Mouse (Mus musculus): ENCODE measurements at regions not wholly inside any gene's neighbourhood (a gene's known extent, or its start where the extent isn't known, plus 50 kb on each side); places are given as distances from the start of the nearest gene placed in this dataset.

DNA sequence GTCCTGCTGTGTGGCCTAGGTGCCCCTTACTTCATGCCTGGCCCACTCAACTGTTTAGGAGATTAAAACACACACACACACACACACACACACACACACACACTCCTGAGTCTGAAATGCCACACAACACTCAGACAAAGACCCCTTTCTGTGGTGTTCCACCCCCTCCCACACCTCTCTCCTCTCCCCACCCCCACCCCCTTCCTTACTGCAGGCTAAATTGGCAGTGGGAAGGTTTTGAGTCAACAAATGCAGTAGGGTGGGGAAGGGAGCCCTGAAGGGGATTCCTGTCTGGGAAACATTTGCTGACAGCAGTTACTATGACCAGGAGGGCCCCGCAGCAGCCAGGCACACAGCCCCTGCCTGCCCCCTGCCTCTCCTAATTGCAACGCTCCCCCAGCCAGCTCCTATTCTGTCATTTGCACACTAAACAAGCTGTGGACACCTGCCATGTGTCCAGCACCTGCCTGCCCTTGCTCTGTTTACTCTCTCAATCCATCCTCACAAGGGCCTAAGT is 69.5 kb downstream of the Ephb3 start:
- intact Hi-C loops (cut with DNase I) = no loop called here
- peak; percentile 37 for DNase-seq

DNA sequence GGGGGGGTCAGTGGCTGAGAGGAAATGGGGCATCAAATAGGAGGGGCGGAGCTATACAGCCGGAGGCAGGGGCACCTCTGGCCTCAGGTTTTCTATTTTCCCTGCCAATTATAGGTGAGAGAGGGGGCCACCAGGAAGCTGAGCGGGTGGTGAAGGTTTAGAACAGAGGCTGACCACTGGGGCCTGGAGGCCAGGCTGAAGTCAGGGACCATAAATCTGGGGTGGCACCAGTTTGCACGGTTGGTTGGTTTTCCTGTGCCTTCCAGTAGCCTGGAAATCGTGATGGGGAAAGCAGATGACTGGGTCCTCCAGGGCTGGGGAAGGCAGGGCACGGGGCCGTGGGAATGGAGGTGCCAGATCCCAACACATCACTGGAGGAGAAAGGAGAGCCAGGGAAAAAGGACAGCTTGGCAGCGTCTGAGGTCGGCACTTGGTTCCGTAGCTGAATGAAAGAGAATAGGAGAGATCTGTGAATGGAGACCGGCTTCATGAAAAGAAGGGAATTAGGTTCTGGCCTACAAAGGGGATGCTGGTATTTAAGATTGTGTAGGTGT is 73.3 kb downstream of the Ephb3 start:
- intact Hi-C loops (cut with DNase I) = no loop called here

DNA sequence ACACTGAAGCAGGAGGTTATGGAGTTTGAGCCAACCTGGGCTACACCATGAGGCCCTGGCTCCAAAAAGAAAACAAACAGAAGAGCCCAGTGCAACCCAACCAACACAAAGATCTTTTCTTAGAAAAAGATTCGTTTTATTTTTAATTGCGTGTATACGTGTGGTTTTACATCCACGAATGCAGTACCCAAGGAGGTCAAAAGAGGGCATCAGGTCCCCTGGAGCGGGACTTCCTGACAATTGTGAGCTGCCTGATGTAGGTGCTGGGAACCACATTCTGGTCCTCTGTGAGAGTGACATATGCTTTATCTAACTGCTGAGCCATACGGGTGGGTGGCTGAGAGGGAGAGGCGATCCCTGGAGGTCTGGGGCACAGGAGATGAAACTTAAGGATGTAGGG is 73.8 kb downstream of the Ephb3 start:
- intact Hi-C loops (cut with DNase I) = no loop called here
- no peak for DNase-seq

More for the DNA sequence above, 73.3 kb downstream of the Ephb3 start:
- no peak for DNase-seq

DNA sequence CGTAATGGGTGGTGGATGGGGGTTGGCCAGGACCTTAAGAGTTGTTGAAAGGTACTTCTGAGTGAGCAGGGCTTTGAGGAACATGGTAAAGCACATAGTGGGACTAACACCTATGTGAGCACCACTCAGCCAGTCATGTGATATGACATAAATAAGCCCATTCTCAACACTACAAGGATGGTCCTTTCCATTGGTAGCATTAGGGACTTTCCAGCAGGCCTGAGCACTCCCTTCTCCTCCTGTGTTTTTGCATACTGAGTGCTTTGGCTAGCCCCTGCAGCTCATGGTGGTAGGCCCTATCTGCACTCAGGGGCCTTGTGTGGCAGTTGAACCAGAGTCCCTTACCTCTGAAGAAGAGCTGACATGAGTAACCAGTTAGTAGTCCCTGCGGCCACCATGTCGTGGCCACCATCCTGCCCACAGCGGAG is 75.7 kb downstream of the Ephb3 start:
- DNase-seq = no peak
- intact Hi-C loops (cut with DNase I) = no loop called here

DNA sequence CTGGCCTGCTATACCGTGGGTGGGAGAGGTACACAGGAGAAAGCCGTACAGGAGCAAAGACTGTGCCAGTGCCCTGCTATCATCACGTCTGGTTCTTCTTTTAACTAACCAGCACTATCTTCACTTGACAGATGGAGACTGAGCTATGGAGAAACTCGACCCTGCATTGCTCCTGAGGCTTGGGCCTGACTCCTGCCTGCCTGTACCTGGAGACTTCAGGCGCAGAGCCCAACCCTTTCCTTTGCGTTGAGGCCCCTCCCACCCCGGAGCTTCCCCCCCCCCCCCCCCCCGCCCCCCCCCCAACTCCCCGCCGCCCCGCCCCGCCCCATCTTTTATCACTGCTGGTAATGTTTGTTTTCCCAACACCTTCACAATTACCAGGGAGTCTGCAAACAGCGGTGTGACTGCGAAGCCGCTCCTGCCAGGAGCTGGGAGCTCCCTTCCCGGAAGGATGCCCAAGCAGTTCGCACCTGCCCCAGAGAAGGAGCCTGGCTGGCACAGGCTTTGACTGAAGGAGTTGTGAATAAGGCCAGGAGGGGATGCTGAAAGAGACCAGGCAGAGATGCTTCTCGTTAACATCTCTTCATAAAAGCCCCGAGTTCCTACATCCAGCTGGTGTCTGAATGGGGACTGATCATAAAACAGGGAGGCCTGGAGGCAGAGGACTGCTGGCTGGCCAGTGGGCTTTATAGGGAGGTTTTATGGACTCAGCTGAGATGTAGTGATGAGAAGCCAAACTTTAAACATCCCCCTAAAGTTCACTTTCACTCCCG is 77.6 kb downstream of the Ephb3 start:
- no peak for DNase-seq
- intact Hi-C loops (cut with DNase I) = no loop called here

DNA sequence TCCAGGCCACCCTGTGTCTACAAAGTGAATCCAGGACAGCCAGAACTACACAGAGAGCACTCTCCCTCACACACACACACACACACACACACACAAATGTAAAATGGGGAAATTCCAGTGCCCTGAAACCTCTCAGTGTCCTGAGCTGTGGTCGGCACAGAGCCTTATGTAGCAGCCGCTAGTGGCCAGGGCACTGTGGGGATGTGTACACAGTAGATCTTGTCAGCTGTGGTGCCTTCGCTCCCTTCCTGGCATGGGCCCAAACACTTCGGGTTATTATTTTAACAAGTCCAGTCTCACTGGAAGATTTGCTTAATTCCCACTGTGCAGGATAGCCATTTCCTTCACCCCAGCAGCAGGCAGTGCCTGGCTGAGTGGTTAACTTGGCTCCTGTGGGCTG is 81.5 kb downstream of the Ephb3 start:
- peak; percentile 43 for DNase-seq
- intact Hi-C loops (cut with DNase I) = no loop called here

DNA sequence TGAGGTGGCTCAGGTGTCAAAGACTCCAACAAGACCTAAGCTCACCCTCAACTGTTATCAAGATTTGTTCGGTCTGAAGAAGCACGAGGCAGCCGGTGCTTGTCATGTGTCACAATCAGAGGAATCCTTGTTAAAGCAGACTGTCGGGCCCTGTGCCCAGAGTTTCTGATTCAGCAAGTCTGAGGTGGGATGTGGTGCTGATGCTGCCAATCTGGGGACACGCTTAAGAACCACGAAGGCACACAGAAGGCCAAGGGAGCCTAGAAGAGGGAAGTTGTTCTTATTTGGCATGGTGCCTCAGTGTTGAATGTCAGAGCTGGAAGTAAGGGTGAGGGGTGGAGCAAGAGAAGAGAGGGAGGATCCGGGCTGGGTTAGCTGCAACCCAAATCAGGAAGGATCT is 85.0 kb downstream of the Ephb3 start:
- intact Hi-C loops (cut with DNase I) = no loop called here
- peak; percentile 35 for DNase-seq

DNA sequence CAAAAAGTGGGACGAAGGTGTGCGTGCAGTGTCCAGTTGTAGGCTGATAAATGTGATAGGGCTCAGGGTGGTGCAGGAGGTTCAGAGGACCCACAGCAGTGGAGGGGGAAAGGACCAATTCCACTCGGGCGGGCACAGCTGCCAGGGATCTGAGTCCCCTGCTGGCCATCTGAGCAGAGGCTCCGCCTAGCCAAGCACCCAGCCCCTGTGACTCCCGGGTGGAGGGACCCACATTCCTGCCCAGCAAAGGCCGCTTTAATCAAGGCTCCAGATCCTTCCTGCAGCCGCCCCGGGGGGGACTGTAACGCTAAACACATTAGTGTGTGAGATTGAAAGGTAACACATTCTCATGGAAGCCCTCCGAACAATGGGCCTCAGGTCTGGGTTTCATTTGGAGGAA is 88.5 kb downstream of the Ephb3 start:
- no peak for DNase-seq
- intact Hi-C loops (cut with DNase I) = no loop called here

DNA sequence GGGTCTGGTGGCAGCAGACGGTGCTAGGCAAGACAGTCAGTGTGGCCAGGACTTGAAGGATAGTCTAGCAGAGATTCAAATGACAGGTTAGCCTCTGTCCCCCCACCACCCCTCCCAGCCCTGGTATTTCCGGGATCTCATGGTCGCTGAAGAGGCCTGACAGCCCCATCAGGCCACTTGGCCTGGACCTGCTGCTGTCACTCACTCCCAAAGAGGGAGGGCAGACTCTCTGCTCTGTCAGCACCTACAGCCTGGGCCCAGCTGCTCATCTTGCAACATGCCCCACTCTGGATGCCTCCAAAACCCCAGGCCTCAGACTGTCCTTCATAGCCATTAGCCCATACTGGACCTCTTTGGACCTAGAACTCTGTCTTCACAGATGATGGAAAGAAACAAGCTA is 89.0 kb downstream of the Ephb3 start:
- intact Hi-C loops (cut with DNase I) = no loop called here
- DNase-seq = no peak

DNA sequence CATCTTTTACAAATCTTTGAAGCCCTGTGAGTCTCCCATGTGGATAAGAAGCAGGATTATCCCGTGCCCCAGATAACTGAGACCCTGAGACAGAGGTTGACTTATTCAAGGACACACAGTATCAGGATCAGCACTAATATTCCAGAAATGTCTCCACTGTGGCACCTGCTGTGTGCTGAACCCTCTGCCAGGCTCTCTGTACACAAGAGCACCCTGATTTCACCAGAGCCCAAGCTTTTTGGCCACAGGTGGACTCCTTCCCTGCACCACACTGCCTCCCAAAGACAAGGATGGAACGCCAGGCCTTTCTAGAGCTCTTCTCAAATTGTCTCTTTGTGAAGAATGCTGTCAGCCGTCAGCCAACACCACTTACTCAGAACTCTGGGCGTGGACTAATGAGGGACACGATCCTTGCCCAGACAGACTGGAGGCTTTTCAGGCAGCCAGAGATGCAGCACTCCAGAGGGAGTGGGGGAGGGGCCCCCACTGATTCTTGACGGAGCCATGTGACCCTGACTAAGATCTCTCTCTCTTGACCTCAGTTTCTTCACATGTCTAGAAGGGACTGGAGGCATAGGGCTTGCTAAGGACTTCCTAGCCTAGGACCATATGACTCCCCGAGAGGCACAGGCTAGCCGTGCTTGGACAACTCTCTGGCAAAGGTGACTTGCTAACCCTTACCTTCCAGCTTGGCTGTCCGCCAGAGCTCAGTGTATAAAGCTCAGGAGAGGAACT is 90.3 kb downstream of the Ephb3 start:
- intact Hi-C loops (cut with DNase I) = no loop called here
- DNase-seq = peak; percentile 30

DNA sequence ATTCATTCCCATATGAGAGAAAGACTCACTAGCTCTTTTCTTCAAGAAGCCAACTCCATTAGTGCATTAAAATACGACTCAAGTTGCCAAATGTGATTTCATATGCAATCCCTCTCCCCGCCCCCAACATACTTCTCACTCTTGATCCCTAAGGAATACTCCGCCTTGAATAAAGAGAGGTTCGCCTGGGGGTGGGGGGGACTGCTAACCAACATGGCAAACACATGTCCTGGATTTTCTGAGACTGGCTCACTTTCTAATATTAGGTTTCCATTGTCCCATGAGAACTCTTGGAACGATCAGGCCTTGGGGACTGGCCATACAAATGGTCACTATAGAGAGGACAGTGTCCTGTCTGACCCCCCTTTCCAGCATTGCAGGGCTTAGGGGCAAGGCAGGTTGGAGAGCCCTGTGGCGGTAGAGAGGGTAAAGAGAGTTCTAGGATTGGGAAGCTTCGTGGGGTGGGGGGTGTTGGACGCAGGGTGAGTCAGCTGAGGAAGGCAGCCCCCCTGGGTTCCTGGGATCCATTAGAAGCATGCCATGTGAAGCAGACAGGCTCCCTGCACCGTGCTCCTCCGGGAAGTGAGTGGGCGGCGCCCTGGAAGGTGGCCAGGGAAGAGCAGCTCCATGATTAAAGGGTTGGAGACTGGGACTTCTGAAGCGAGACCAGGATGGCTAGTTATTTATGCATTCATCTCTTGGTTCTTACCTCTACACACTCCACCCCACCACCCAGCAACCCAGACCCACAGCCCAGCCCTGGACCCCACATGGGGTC is 91.6 kb downstream of the Ephb3 start:
- intact Hi-C loops (cut with DNase I) = no loop called here
- no peak for DNase-seq

DNA sequence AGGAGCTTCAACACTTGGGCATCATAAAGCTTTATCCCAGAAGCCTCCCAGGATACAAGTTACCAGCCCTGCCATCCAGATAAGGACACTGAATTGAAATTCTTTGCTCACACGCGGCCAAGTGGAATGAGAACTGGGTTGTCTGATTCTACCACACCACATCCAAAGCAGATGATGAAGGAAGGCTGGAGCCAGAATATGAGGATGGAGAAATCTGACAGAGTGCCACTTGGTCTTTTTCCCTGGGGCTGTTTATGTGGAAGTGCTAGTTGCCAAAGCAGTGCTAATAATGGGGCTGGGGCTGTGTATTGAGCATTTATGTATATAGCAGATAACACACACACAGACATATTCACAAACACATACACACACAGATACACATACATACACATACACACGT is 92.2 kb downstream of the Ephb3 start:
- no peak for DNase-seq
- intact Hi-C loops (cut with DNase I) = no loop called here

DNA sequence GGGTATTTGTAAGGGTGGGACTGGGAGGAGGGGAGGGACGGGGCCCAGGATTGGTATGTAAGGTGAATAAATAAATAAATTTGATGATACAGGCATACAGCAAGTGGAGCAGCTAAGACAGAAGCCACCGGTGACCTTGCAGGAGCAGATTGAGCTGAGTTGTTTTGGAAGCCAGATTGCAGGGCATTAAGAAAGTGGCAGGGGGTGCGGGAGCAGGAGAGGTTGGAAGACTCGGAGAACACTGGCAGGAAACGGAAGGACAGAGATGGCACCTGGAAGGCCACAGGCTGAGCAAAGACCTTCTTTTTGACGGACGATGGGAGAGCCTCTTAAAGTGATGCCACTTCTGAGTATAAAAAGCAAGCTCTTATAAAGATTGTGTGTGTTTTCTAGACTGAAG is 94.3 kb downstream of the Ephb3 start:
- peak; percentile 38 for DNase-seq
- intact Hi-C loops (cut with DNase I) = no loop called here

DNA sequence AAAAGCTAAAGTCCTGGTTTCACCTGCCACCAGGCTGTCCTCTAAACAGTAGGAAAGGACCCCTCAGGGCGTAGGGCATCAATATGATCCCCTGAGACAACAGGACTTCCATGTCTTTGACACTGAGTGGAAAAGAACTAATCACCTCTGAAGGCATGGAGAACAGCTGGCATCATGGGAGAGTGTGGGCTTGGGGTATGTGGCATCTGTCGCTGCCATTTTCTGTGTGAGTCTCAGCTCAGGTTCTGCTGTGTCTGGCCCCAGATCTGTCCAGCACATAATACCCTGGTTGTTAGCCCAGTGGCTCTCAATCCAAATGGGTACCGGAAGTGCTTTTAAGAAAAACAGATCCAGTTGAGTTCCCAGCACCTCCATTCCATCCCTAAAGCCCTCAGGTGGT is 101.3 kb downstream of the Ephb3 start:
- no peak for DNase-seq
- intact Hi-C loops (cut with DNase I) = no loop called here

DNA sequence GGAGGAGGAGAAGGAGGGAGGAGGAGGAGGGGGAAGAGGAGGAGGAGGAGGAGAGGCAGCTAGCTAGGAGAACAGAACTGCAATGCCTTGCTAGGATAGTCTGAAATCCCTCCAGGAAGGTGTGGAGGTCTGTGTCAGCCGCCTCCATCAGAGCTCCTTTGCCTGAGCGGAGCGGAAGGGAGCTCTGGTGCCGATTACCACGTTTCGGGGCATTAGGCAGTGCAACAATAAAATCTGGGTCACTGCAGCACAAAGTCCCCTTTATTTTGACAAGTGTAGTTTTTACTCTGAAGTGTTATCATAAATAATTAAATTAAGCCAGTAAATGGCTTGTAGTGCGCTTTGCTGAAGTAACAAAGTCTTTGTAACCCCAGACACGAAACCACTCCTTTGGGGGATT is 104.0 kb downstream of the Ephb3 start:
- intact Hi-C loops (cut with DNase I) = no loop called here
- DNase-seq = no peak

DNA sequence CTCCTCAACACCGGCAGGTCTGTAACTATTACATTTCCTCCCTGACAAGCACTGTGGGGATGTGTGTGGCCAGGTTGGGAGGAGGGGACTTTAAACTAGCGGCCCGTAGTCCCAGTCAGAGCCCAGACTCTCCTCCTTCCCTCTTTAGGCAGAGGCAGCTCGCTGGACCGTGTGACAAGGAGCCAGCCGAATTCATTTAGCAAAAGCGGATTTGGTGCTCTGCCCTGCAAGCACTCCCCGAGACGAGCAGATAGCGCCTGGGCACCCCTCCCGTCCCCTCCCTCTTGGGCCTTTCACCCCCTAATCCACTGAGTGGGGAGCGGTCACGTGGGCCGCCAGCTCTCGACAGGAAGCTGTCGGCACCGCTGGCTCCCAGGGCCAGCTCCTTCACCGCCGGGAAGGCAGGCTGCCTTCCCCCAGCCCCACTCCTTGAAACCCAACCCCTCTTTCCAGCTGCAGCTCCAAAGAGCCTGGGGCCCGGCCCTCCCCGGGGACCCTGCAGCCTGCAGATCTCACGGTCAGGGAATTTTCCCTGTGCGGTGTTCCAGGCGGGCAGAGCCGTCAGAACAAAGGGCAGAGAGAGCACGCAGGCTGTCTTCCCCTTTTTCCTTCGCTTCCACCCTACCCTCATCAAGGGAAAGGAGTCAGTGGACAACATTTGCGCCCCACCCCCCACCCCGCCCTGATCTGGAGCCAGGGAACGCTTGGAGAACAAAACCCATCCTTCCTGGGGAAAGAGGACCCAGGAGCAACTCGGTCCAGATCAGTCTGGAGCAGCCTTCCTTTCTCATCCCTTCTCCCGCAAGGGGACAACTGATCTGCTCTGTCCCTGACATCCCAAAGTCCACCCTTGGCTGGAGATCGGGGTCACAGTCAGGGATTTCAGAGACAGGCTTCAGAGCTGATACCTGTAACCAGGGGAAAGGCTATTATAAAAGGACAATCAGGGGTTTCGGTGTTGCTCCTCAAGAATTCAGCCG is 106.4 kb downstream of the Ephb3 start:
- intact Hi-C loops (cut with DNase I) = loop anchor here (10.0 kb wide), 1 partner anchor 96 kb away; no protein-coding TSS in a partner anchor
- peak; percentile 66 for DNase-seq

DNA sequence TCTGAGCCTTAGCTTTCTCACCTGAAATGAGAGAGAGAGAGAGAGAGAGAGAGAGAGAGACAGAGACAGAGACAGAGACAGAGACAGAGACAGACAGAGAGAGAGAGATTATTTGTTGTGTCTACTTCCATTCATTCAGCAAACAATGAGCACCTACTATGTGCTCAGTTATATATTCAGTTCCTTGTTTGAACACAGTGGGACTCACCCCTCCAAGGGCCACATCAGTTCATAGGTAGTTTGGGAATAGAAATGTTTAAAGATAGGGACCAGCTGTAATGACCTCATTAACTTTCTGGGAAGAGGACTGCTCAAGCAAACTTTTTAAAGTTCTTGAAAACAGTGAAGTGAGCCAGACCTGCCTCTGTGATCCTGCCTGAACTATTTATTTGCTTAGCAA is 107.2 kb downstream of the Ephb3 start:
- intact Hi-C loops (cut with DNase I) = loop anchor here (10.0 kb wide), 1 partner anchor 97 kb away; no protein-coding TSS in a partner anchor
- DNase-seq = no peak

DNA sequence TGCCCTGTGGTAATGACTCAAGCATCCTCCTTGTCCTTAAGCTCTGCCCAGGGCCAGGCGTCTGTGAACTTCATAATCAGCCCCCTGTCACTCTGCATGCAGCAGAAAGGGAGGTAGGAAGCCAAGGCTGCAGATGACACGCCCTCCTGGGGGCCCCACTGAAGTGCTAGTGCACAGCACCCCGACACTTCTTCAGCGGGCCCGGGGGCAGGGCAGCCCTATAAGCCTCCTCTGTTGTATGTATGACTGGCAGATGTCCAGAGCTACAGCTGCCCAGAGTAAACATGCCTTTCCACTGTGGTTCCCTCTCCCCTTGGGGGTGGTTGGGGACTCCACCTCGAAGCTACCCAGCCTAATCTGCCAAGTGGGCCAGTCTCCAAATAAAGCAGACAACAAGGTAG is 107.2 kb upstream of the Vps8 start:
- intact Hi-C loops (cut with DNase I) = loop anchor here (10.0 kb wide), 1 partner anchor 101 kb away; no protein-coding TSS in a partner anchor
- DNase-seq = peak; percentile 46

DNA sequence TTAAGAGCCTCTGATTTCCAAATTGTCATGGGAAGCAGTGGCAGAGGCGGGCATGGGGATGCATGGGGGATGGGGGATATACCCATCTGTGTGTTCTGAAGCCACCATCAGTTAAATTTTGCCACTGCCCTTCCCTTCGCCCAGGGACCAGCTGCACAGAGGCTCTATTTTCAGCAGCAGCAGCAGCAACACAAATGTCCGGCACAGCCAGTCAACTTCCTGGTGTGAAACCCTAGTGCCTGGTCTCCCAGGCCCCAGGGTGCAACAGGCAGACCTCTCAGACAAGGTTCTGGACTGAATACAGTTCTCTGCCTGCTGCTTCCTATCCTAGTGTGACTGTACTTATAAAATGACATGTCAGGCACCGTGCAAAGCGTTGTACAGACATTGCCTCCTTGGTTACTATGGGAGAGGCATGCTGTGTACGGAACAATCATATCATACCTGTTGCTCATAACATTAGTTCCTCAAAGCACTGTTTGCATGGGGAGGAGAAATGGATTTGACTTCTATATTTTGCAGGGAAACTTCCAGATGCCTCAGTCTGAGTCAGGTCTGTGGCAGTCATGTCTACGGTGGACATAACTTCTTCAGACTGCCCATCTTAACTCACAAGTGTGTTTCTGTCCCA is 104.8 kb upstream of the Vps8 start:
- intact Hi-C loops (cut with DNase I) = loop anchor here (10.0 kb wide), 1 partner anchor 103 kb away; no protein-coding TSS in a partner anchor
- DNase-seq = no peak

All from left cerebral cortex, postnatal 4 days (tissue).